Mouse (Mus musculus): ENCODE measurements around the gene Sfxn1.

Gene Sfxn1

DNA sequence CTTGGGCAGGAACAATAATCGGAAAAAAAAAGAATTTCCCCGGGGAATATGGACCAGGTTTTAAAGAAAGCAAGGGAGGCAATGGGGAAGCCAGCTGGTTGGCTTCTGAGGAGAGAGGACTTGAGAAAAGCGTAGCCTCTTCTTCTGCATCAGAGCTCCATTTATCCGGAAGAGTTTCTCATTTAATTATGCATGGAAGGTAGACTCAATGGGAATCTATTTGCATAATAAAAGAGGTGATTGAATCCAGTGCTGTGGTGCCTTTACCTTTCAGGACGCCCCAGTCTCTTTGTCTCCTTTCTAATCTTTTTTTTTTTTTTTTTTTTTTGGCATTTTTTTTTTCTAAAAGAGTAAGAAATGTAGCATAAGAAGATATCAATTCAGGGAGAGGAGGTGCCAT lies 46.7 kb downstream of the Sfxn1 start:
- DNase-seq (ENCODE audit: low read depth, low spot score): no peak

DNA sequence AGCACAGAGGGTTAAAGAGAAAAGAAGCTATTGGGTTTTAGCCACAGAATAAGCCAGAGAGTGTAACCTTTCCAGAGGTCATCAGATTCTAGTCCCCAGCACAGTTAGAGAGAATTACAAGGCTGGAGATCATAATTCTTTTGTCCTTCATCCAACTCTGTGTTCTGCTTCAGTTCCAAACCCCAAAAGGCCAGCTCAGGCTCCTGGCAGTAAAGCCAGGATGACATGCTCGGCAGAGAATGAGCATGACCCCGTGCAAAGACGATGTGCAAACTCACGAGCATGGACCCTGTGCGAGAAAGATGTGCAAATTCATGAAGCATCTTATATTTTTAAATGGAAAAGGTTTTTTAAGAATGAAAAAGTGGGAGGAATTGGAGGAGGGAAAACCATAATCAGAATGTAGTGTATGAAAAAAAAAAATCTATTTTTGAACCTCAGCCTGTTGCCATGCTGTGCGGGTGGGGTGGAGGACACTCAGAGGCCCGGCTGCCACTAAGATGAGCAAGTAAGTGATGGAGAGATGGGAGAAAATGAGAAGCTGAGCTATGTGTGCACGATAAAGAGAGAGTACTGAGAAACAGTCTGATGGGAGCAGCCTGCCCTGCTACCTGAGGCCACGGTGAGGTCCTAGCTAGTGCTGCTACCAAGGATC lies 66.2 kb downstream of the Sfxn1 start:
- DNase-seq (ENCODE audit: low read depth, low spot score): no peak

DNA sequence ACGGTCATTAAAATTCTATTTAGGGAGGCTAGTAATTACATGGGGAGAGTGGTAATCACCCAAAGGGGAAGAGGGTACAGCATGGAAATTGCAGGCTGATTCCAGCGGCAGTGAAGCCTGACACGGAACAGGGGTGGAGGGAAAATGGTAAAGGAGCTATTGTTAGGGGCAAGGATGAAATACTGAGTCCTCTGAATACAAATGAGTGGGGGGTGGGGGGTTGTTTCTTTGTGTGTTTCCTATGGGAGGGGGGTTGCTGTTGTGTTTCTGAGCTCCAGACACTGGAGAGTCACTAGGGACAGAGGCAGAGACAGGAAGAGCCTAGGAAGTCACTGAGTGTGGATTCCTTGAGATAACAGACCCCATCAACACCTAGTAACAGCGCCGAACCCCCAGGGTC lies 72.1 kb downstream of the Sfxn1 start:
- no peak for DNase-seq (ENCODE audit: low read depth, low spot score)

DNA sequence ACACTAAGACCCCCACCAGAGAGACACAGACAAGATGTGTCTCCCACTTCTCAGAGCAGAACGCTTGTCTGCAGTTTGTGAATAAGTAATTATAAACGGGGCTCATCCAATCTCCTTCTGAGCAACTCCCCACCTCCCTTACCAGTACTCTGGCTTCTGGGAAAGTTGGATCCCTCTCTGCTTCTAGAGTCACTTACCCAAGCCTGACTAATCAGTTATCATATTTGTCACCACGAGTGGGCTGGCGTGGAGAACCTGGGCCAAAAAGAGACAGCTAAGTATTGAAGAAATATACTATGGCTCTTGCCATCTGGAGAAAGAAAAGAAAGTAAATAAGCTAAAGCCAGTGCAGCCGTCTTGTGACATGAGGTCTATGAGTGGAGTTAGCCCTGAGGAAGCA lies 73.0 kb downstream of the Sfxn1 start:
- no peak for DNase-seq (ENCODE audit: low read depth, low spot score)

DNA sequence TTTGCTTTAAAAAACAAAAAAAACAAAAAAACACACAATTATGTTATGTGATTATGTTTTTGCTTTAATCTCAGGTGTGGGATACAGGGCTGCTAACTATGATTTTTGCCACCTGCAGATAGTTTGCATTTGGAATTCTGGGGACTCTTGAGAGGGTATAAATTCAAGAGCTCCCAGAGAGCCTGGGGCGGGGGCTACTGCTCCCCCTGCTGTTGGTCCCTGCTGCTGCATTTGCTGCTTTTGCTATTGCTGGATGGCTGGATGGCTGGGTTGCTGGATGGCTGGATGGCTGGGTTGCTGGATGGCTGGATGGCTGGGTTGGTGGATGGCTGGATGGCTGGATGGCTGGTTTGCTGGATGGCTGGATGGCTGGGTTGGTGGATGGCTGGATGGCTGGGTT lies 75.7 kb downstream of the Sfxn1 start:
- DNase-seq (ENCODE audit: low read depth, low spot score): no peak

DNA sequence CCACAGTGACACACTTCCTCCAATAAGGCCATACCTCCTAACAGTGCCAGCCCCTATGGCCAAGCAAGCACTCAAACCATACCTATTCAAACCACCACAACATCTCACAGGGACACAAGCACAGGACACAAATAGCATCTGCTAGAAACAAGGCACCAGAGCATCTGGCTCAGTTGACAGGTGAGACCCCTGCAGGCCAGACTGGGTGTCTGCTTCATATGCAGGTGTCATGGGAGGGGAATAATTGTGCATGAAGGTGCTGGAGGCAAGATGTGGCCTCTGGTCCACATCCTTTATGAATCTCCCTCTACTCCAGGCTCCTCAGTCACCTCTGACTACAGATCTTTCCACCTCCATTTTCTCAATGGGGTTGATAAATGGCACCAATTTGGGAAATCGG lies 80.8 kb downstream of the Sfxn1 start:
- DNase-seq (ENCODE audit: low read depth, low spot score): no peak

DNA sequence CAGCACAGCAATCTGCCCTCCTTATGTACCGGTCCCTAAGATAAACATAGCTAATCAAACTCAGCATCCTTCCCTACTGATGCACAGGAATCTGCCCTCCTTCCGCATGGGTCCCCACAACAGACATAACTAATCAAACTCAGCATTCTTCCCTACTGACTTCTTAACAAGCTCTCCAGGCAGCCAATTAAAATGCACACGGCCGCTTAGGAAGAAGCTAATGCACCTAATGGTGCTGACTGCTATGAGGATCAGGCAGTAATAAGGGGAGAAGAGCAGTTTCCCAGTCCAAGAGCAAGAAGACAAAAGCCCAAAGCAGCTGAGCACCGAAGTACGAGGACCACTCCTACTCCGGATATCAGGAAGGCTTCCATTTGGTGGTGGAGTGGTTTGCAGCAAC lies 81.2 kb downstream of the Sfxn1 start:
- DNase-seq (ENCODE audit: low read depth, low spot score): no peak

DNA sequence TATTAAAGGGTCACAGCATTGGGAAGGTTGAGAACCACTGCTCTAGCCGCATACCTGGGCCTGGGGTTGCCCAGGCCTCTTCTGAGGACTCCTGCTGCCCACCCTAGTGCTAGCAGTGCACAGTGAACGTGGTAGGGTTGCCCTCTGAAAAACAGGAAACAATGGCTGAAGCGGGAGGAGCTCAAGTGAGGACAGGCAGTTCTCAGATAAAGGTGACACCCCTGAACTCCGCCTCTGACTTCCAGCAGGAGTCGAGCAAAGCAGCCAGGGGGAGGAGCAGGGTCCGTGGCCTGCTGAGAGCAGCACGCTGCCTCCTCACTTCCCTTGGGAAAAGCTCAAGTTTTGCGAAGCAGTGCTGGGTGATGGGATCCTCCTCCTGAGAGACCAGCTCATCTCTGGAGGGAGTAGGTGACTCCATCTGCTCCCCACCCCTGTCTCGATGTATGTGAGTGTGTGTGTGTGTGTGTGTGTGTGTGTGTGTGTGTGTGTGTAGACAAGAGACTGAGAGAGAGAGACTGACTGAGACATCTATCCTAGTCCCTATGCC lies 82.1 kb downstream of the Sfxn1 start:
- DNase-seq (ENCODE audit: low read depth, low spot score): no peak

DNA sequence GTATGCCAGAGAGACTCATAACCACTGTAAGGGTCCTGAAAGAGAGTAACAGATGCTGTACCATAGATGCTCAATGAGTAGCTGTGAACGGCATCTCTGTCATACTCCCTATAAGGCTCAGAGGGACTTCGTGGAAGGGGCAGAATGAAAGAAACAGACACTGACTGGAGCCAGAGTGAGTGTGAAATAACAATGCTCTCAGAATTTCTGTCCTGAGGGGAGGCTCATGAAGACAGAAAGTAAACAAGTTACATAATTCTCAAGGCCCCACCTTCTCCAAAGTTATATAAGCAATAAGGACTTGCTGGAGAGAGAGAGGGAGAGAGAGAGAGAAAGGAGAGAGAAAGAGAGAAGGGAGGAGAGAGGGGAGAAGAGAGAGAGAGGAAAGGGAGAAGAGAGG lies 84.2 kb downstream of the Sfxn1 start:
- DNase-seq (ENCODE audit: low read depth, low spot score): no peak

Data from 3T3-L1 (cell line).